In genomic region chr8:92827243-92828034, GRCm38 (mm10) we compare ENCODE assay signal across 7 mouse cellular contexts. TPM values are rescaled to one million over a fixed set of nuclear protein-coding genes. Genes with fewer than 3 reads are reported as not detected.
A peak's percentile ranks its signal among the peaks of the same experiment; 100 is the strongest.
DNase-seq lines count a peak whose midpoint lies in the region; ATAC-seq lines count a peak whose summit lies in the region.

Gene Mmp2, plus strand, starts transcription at chr8:92827291.

- 1% methylated on average over 36 of the region's 37 CpGs for WGBS in embryonic facial prominence, embryonic 12.5 days
- under 1% methylated on average over 34 of the region's 37 CpGs for WGBS in heart, embryonic 12.5 days

- H3K27me3 ChIP-seq in embryonic facial prominence, embryonic 12.5 days, result no peaks in the 10 kb centered on the region
- peaks cover 19% of the 10 kb centered on the region; the same call in 1 of the 2 replicates for H3K27me3 ChIP-seq in heart, embryonic 12.5 days (replicated peaks)

- ATAC-seq in embryonic facial prominence, embryonic 12.5 days (ENCODE audit: insufficient number of reproducible peaks, insufficient read depth, low FRiP score, low TSS enrichment), result peak; percentile 85
- ATAC-seq in heart, embryonic 12.5 days (ENCODE audit: insufficient number of reproducible peaks, low FRiP score), result peak; percentile 78

- peak within 1 kb of the TSS; percentile 70 for H3K4me2 ChIP-seq in embryonic facial prominence, embryonic 12.5 days (replicated peaks)
- peak within 1 kb of the TSS; percentile 69 for H3K4me2 ChIP-seq in heart, embryonic 12.5 days

- DNase-seq in adrenal gland, adult 8-10 months, result no peak
- peak; percentile 77 to 85 for DNase-seq in kidney, postnatal 4 days
- peak; percentile 77 for DNase-seq in mesoderm, embryonic 11.5 days (ENCODE audit: low read depth, low spot score)
- DNase-seq in T-cell, adult 2 months (ENCODE audit: low spot score), result no peak
- no peak for DNase-seq in layer of hippocampus, adult 9-11 months

- H3K9ac ChIP-seq in embryonic facial prominence, embryonic 12.5 days, result peak within 1 kb of the TSS; percentile 87
- peak within 1 kb of the TSS; percentile 72 for H3K9ac ChIP-seq in heart, embryonic 12.5 days

- H3K27ac ChIP-seq in embryonic facial prominence, embryonic 12.5 days, result peak within 1 kb of the TSS; percentile 91
- peak within 1 kb of the TSS; percentile 73 for H3K27ac ChIP-seq in heart, embryonic 12.5 days (ENCODE audit: poor library complexity, severe bottlenecking)

- H3K4me3 ChIP-seq in embryonic facial prominence, embryonic 12.5 days, result peak within 1 kb of the TSS; percentile 68
- peak within 1 kb of the TSS; percentile 59 for H3K4me3 ChIP-seq in heart, embryonic 12.5 days

- H3K36me3 ChIP-seq in embryonic facial prominence, embryonic 12.5 days, result peaks cover 19% of the 10 kb centered on the region
- H3K36me3 ChIP-seq in heart, embryonic 12.5 days, result peaks cover 11% of the 10 kb centered on the region

- no peaks in the 10 kb centered on the region for H3K9me3 ChIP-seq in embryonic facial prominence, embryonic 12.5 days
- H3K9me3 ChIP-seq in heart, embryonic 12.5 days (replicated peaks), result no peaks in the 10 kb centered on the region

- H3K4me1 ChIP-seq in embryonic facial prominence, embryonic 12.5 days, result peaks cover 14% of the 10 kb centered on the region; the same call in 1 of the 2 replicates
- peaks cover 6% of the 10 kb centered on the region; the same call in 1 of the 2 replicates for H3K4me1 ChIP-seq in heart, embryonic 12.5 days (replicated peaks)

RNA-seq across cellular contexts. Expression of gene Mmp2, which starts in this region (rescaled TPM):
- total RNA-seq in adrenal gland, adult 8-10 months (2022), result 10 to 100 TPM; 17.9 to 57.2 (median 28.4) TPM
- polyA plus RNA-seq in embryonic facial prominence, embryonic 12.5 days (2016; fragmentation: Nextera tagmentation; extraction: Ambion mirVana), result 203 and 209 TPM in 2 replicates
- polyA plus RNA-seq in heart, embryonic 12.5 days (2016; fragmentation: Nextera tagmentation; extraction: Ambion mirVana), result 123 TPM in 2 replicates

Comparison
In these comparisons a context has a peak if more than half of its experiments do, and no peak if none do; other contexts are left out.
1. DNase-seq: peak in kidney, postnatal 4 days (2 of 2) and mesoderm, embryonic 11.5 days (single experiment); none in adrenal gland, adult 8-10 months (single experiment), T-cell, adult 2 months (single experiment) and layer of hippocampus, adult 9-11 months (single experiment).